Mouse (Mus musculus) heart, adult 2 months (tissue): Measurements from ENCODE around the gene Kalrn. TPM values are rescaled to one million over a fixed set of nuclear protein-coding genes. Genes with fewer than 3 reads are reported as not detected.

ENCODE experiments used
- DNase-seq, 2 experiments: peaks; one replicate each; pipeline ENCODE4 v3.0.0; 2021
- H3K27ac ChIP-seq: fragments of 200-600 bp; 2 replicates; pipeline ENCODE4 v1.8.1; 2022
- H3K27me3 ChIP-seq: fragments of 200-500 bp; 2 replicates; pipeline ENCODE4 v1.6.1; 2012; ENCODE audit warnings: mild to moderate bottlenecking, low read length, inconsistent platforms, mixed read lengths; ENCODE audit not compliant: control insufficient read depth, insufficient read depth
- H3K36me3 ChIP-seq: fragments of 200-500 bp; 2 replicates; pipeline ENCODE4 v1.6.1; 2012; ENCODE audit warnings: low read length, inconsistent platforms; ENCODE audit not compliant: control insufficient read depth, insufficient read depth
- H3K4me1 ChIP-seq: fragments of 200-500 bp; 2 replicates; pipeline ENCODE4 v1.6.1; 2011; ENCODE audit warnings: low read length; ENCODE audit not compliant: control insufficient read depth, insufficient read depth
- H3K4me3 ChIP-seq: fragments of 200-600 bp; 2 replicates; pipeline ENCODE4 v1.8.1; 2022
- H3K79me2 ChIP-seq: fragments of 200-500 bp; replicated peaks from 2 replicates; pipeline ENCODE4 v1.6.1; 2012; ENCODE audit warnings: mild to moderate bottlenecking, inconsistent platforms, low read length, moderate library complexity, mixed read lengths; ENCODE audit not compliant: control insufficient read depth, insufficient read depth
- H3K9ac ChIP-seq: fragments of 200-500 bp; 2 replicates; pipeline ENCODE4 v1.6.1; 2012; ENCODE audit warnings: low read depth, mild to moderate bottlenecking, control low read depth, inconsistent platforms, low read length, mixed read lengths
- CTCF ChIP-seq: fragments of 200-600 bp; IDR thresholded peaks from 2 replicates; pipeline ENCODE4 v1.8.1; 2022; ENCODE audit warnings: antibody characterized with exemption, mild to moderate bottlenecking, moderate library complexity
- EP300 ChIP-seq: fragments of 200-500 bp; IDR thresholded peaks from 2 replicates; pipeline ENCODE4 v1.6.1; 2011; ENCODE audit warnings: low read depth, low read length, control low read depth; ENCODE audit not compliant: insufficient read depth
- POLR2A ChIP-seq: fragments of 200-500 bp; IDR thresholded peaks from 2 replicates; pipeline ENCODE4 v1.6.1; 2011; ENCODE audit warnings: mild to moderate bottlenecking, low read depth, low read length, control low read depth; ENCODE audit not compliant: insufficient read depth
- WGBS: fragments of 180-500 bp; shearing (Covaris S2); methylation state at CpG from one replicate; pipeline ENCODE4 v1.1.7; 2018; 5-methylcytosine and 5-hydroxymethylcytosine counted together
- intact Hi-C: fragments of 180-260 bp; cut with DNase I; formaldehyde crosslinking; loops from one replicate; pipeline ENCODE4 v1.15.1; 2025
- polyA plus RNA-seq: library from polyadenylated mRNA; depleted of rRNA; stranded (reverse); fragments of >200 nt; gene quantifications from 2 replicates; pipeline ENCODE4 v1.2.3, GENCODE M21; 2012
- total RNA-seq, 2 experiments: library from RNA; stranded (reverse); gene quantifications; 2 replicates each; pipeline ENCODE4 v1.2.3; 2021

Kalrn gene
- total and polyA plus RNA-seq, 3 experiments, result 8.2 to 31.8 (median 26.1) TPM

GRCm38 (mm10) chr16:34484921-34485320 is 88.4 kb downstream of the Kalrn start:
- H3K9ac ChIP-seq, result no peak overlapping the region
- TF ChIP-seq POLR2A (no peak), CTCF (no peak), EP300 (no peak)
- H3K27ac ChIP-seq, result no peak overlapping the region
- H3K36me3 ChIP-seq, result no peaks in the 10 kb centered on the region
- 54% methylated on average over 3 of the region's 3 CpGs for WGBS
- no peak overlapping the region for H3K4me3 ChIP-seq
- H3K4me1 ChIP-seq, result peaks cover 5% of the 10 kb centered on the region
- intact Hi-C loops, result no loop called here
- no peaks in the 10 kb centered on the region for H3K79me2 ChIP-seq
- no peaks in the 10 kb centered on the region for H3K27me3 ChIP-seq
- DNase-seq, result no peak

GRCm38 (mm10) chr16:34484213-34484612 is 89.1 kb downstream of the Kalrn start:
- Histone ChIP-seq H3K9ac (no peak overlapping the region), H3K36me3 (no peaks in the 10 kb centered on the region), H3K27me3 (no peaks in the 10 kb centered on the region), H3K27ac (no peak overlapping the region), H3K79me2 (no peaks in the 10 kb centered on the region), H3K4me3 (no peak overlapping the region), H3K4me1 (peaks cover 3% of the 10 kb centered on the region)
- TF ChIP-seq POLR2A (no peak), EP300 (no peak), CTCF (no peak)
- no peak for DNase-seq
- WGBS, result 91% methylated on average over 1 of the region's 1 CpGs
- intact Hi-C loops, result no loop called here

- H3K79me2 ChIP-seq, result no peaks in the 10 kb centered on the region
- peaks cover 3% of the 10 kb centered on the region for H3K4me1 ChIP-seq
- no peak for TF ChIP-seq CTCF
- WGBS, result 94% methylated on average over 6 of the region's 6 CpGs
- intact Hi-C loops, result no loop called here
- no peak overlapping the region for H3K4me3 ChIP-seq
- no peaks in the 10 kb centered on the region for H3K27me3 ChIP-seq
- no peaks in the 10 kb centered on the region for H3K36me3 ChIP-seq
- H3K9ac ChIP-seq, result no peak overlapping the region
- DNase-seq, result no peak
- no peak overlapping the region for H3K27ac ChIP-seq
Measured at GRCm38 (mm10) chr16:34483716-34484115, 89.6 kb downstream of the Kalrn start.

GRCm38 (mm10) chr16:34474741-34475140 is 98.6 kb downstream of the Kalrn start:
- Histone ChIP-seq H3K9ac (no peak overlapping the region), H3K27me3 (no peaks in the 10 kb centered on the region), H3K36me3 (no peaks in the 10 kb centered on the region), H3K27ac (no peak overlapping the region), H3K4me3 (no peak overlapping the region), H3K4me1 (peaks cover 1% of the 10 kb centered on the region), H3K79me2 (no peaks in the 10 kb centered on the region; the same call in 1 of the 2 replicates)
- TF ChIP-seq EP300, result no peak
- 81% methylated on average over 4 of the region's 4 CpGs for whole genome bisulfite sequencing
- intact Hi-C loops, result no loop called here
- no peak for DNase-seq

- Histone ChIP-seq H3K9ac (no peak overlapping the region), H3K4me1 (peaks cover 3% of the 10 kb centered on the region), H3K27ac (no peak overlapping the region), H3K27me3 (no peaks in the 10 kb centered on the region), H3K36me3 (no peaks in the 10 kb centered on the region), H3K79me2 (no peaks in the 10 kb centered on the region; the same call in 1 of the 2 replicates), H3K4me3 (no peak overlapping the region)
- WGBS, result 81% methylated on average over 4 of the region's 4 CpGs
- no peak for TF ChIP-seq CTCF
- TF ChIP-seq EP300, result no peak
- TF ChIP-seq POLR2A, result no peak
- intact Hi-C loops, result no loop called here
- DNase-seq, result no peak
Measured at GRCm38 (mm10) chr16:34473891-34474290, 99.4 kb downstream of the Kalrn start.

- peaks cover 4% of the 10 kb centered on the region for H3K4me1 ChIP-seq
- H3K9ac ChIP-seq, result no peak overlapping the region
- DNase-seq, result no peak
- TF ChIP-seq EP300 (no peak), CTCF (no peak), POLR2A (no peak)
- WGBS, result 69% methylated on average over 4 of the region's 4 CpGs
- H3K27me3 ChIP-seq, result no peaks in the 10 kb centered on the region
- no peak overlapping the region for H3K27ac ChIP-seq
- no peaks in the 10 kb centered on the region for H3K36me3 ChIP-seq
- no peaks in the 10 kb centered on the region; the same call in 1 of the 2 replicates for H3K79me2 ChIP-seq
- intact Hi-C loops, result no loop called here
- H3K4me3 ChIP-seq, result no peak overlapping the region
Measured at GRCm38 (mm10) chr16:34471441-34471840, 101.9 kb downstream of the Kalrn start.
